Mouse (Mus musculus) G1E (cell line): ENCODE data around the gene Rgs12.

Experiments used
- CTCF ChIP-seq: IDR thresholded peaks from 2 replicates; pipeline ENCODE4 v1.5.1; 2012; ENCODE audit warnings: low read depth, low read length, inconsistent platforms, mixed read lengths
- GATA1 ChIP-seq: IDR thresholded peaks from 2 replicates; pipeline ENCODE4 v1.6.1; 2012; ENCODE audit warnings: borderline replicate concordance, low read length, inconsistent platforms, mixed read lengths
- GATA2 ChIP-seq: IDR thresholded peaks from 2 replicates; pipeline ENCODE4 v1.6.1; 2012; ENCODE audit warnings: low read depth, low read length, inconsistent platforms, borderline replicate concordance
- TAL1 ChIP-seq: conservative IDR thresholded peaks from 2 replicates; pipeline ENCODE4 v1.6.1; 2012; ENCODE audit warnings: low read depth, low read length, inconsistent platforms, mixed read lengths

- TF ChIP-seq TAL1 (no peak), CTCF (no peak), GATA1 (no peak), GATA2 (no peak)
These were observed 41.1 kb upstream of the Rgs12 start, which contains the start of gene Msantd1 for GRCm38 (mm10) chr5:34907910-34908725.
